Mouse (Mus musculus) adrenal gland, postnatal 4 days (tissue): ENCODE data around the gene Fastkd1. TPM values are rescaled to one million over a fixed set of nuclear protein-coding genes. Genes with fewer than 3 reads are reported as not detected.
"Not testable (repeated sequence)": the region's sequence is repeated elsewhere in the genome, so short reads cannot be mapped to it uniquely, and the experiment has no call there.

Source experiments
- DNase-seq, 2 experiments: peaks; one replicate each; pipeline ENCODE4 v3.0.0; 2021 to 2022; ENCODE audit warnings: low spot score in 2 of 2, mixed read lengths in 2 of 2
- long read RNA-seq, 2 experiments: library from polyadenylated mRNA; stranded (forward); transcript quantifications; one replicate each; pipeline ENCODE4 v2.0.0; 2021
- total RNA-seq, 2 experiments: library from RNA; stranded (reverse); gene quantifications; 2 replicates each; pipeline ENCODE4 v1.2.3; 2021

The Fastkd1 gene
- 10 to 100 TPM; 23.4 to 26.9 TPM for total RNA-seq
- long read RNA-seq, experiment 1, partial matches to known transcripts: 2 of 3 reads
- long read RNA-seq, experiment 1, other reads (novel, unspliced or antisense): 1 of 3 reads
- long read RNA-seq, experiment 2, partial matches to known transcripts: 1 of 3 reads
- long read RNA-seq, experiment 2, other reads (novel, unspliced or antisense): 0 of 3 reads

DNA sequence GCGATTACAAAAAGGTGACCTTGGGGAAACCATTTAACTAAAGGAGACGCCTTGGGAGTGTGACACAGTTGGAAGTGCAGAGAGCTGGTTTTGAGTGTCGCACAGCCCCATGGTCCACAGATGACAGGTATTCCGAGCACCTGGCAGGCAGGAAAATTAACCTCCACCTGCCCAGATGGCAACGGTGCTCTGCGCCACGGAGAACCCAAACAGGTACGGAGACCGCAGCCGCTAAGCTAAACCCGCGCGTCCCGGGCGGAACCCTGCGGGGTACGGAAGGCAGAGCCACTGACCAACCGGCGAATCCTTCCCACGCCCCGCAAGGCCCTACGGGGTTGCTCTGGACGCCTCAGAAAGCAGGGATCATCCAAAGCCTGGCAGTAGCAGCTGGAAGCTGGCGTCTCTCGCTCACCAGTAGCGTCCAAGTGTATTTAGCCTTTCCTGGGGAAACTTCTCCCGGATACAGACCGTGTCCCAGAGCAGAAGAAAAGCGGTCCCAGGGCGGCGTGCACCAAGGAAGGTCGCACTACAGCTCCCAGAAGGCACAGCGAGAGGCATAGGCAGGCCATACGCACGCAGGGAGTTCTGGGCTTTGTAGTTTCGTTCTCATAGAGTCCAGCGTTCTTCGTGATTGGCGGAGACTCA lies at the start of gene Fastkd1:
Gene Fastkd1, minus strand, starts transcription at position 536 of the 645 bp plus-strand sequence.
- DNase-seq: peak; percentile 46 to 66

GRCm38 (mm10) chr2:69760980-69761379 lies 47.7 kb upstream of the Fastkd1 start:
- no peak for DNase-seq

DNA sequence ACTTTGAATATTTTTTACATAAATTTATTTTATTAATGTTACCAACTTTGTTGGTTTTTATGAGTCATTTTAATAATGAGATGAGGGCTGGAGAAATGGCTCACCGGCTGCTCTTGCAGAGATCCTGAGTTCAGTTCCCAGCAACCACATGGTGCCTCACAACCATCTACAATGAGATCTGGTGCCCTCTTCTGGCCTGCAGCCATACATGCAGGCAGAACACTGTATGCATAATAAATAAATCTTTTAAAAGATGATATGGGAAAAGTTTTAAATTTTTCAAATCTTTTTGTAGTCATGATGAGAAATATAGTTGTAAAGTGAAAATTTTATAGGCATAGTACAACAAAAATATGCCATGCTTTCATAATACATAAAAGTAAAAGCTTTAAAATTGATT lies 31.8 kb upstream of the Fastkd1 start:
- DNase-seq: no peak

GRCm38 (mm10) chr2:69723519-69723825 lies 10.2 kb upstream of the Fastkd1 start:
- DNase-seq: no peak

DNA sequence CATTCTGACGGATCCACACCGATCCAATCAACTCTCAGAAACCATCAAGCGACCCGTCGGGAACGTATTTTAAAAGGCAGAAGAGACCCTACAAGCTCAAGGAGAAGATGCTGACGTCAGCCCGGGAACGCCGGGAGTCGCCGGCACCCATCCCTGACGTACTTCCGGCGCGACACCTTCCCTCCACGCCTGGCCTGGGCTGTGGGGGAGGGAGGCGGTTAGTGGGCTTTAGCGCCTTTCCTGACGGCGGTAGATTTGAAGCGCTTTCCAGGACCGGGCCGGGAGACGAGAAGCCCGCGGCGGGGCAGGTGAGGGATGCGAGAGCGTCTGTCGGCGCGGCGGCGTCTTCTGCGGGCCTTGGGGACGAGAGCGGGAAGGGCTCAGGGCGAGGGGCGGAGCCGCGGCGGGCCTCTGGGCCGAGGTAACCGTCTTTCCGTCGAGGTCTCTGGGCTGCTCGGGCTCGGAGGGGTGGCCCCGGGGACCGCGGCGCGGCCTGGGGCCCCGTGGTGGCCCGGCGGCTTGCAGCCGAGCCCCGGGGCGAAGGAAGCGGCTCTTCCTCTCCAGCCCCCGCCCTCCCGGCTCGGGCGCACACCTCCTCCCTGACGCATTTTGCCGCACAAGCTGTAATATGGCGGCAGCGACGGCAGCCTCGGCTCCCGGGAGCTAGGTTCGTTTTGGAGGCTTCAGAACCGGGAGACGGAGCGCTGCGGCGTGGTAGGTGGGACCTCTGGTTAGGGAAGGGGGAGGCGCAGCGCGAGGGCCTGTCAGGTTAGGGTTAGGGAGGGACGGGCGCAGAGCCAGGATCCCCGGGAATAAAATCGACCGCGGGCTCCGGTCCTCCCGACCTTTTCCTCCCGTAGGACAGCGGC lies 9.6 kb upstream of the Fastkd1 start:
- DNase-seq: peak; percentile 81

DNA sequence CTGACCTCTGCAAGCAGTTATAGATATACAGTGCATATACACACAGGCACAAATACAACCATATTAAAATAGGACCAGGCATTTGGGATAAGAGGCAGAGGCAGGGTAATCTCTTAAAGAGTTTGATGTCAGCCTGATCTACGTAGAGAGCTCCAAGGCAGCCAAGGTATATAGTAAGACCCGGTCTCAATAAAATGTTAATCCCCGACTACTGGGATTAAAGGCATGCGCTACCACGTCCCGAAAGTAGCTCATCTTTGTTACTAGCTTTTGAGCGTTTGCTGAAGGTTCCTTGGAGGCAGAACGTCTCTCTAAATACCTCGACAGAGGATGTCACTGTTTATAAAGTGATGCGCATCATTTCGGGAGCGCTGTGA lies 8.9 kb upstream of the Fastkd1 start, which contains the start of gene Ppig:
Gene Ppig, plus strand, starts transcription at position 273 of the 377 bp plus-strand sequence.
- no peak for DNase-seq

DNA sequence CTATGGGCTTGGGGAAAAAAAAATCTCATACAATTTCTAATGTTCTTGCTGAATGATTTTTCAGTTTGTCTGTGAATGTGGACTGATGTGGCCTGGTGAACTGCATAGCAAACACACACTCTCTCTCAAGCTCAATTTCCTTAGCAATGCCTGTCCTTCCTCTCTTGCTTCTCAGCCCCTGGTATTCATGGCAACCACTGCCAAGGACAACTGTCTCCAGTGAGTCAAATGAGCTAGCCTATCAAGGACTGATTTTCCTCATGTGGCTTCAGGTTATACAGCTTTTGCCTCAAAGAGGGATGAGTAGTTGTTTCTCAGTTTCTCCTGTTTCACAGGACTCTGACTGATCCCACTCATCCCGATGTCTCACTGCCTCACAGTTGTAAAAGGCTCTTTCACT lies 5.8 kb upstream of the Fastkd1 start:
- peak in 1 of 2 experiments; percentile 14 for DNase-seq

DNA sequence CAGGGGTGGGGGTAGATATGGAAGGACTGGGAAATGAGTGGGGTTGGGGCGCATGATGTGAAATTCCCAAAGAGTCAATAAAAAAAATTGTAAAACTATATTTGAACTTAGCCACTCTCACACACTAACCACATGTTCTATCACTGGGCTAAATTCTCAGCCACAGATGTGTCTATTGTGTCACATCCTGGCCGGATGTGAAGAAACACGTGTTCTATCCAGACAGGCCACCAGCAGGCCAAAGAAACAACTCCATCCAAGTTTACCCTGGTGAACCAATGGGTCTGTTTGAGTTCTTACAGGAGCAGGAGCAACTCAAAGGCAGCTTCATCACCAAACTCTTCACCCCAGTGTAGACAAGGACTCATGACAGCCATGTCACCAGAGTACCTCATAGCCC lies 3.2 kb upstream of the Fastkd1 start:
- no peak for DNase-seq

DNA sequence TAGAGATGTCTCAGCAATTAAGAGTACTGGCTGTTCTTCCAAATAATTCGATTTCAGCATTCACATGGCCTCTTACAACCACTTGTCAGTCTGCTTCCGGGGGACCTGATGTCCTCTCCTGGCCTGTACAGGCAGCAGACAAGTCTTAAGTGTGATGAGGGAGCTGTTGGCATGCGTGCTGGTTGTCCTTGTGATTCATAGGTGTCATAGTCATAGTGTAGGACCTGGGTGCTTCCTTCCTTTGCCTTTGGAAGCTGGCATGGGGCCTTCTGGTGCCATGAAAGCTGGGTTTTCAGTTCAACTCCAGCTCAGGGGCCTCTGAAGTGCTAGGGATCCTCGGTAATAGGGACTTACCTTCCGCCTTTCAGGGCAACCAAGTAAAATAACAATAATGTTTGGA lies 810 bp upstream of the Fastkd1 start:
- no peak for DNase-seq

GRCm38 (mm10) chr2:69713626-69714014 lies 304 bp upstream of the Fastkd1 start:
- no peak for DNase-seq

DNA sequence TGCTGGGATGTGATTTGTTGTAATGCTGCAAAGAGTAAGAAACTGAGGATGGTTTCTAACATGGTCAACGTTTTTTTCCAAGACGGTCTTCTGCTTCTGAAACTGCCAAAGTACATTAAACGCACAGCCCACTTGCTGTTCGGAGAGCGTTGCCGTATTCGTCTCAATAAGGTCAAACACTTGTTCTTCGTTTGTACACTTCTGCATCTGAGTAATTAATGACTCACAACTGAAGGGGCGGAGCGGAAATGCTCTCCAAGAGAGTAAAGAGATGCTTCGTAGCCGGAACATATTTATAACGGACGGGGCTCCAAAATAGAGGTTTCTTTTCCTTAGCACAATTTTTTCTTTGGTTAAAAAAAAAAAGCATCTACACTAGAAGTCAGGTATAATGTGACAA lies 1.1 kb downstream of the Fastkd1 start:
- no peak for DNase-seq

- DNase-seq: no peak
These were observed 12.9 kb downstream of the Fastkd1 start for GRCm38 (mm10) chr2:69700446-69700845.

DNA sequence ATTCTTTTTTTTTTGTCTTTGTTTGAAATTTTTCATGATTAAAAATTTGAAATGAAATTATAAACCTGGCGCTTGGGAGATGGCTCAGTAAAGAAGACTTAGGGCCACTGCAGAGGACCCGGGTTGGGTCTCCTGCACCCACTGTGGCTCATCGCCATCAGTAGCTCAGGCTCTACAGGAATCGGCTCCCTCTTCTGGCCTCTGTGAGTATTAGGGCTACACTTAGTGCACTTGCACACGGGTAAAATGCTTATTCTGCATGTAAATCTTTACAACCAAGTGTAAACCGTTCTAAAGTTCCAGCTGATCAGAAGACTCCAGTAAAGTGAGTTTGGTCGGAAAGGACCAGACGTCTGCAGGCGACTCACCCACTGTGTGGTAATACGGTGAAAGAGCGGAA lies 19.8 kb downstream of the Fastkd1 start:
- no peak for DNase-seq

DNA sequence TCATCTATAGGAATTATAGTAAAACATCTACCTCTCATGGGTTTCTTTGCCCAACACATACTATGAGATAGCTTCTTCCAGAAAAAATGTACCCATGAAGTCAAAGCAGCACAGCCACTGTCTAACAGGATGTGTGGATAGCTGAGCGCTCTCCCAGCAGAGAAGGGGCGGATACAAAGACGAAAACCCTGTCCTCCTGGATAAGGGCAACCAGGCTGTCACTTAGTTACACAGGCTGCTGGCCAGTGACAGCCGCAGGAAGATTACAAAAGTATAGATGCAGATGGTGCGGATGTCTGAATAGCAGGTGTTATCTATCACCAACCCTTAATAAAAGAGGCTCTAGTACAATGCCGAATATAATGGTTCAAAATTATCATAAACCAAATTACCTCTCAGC lies 22.5 kb downstream of the Fastkd1 start:
- no peak for DNase-seq

- no peak for DNase-seq
These were observed 23.1 kb downstream of the Fastkd1 start for GRCm38 (mm10) chr2:69690214-69690613.

- DNase-seq: no peak
These were observed 28.8 kb downstream of the Fastkd1 start for GRCm38 (mm10) chr2:69684488-69684887.

DNA sequence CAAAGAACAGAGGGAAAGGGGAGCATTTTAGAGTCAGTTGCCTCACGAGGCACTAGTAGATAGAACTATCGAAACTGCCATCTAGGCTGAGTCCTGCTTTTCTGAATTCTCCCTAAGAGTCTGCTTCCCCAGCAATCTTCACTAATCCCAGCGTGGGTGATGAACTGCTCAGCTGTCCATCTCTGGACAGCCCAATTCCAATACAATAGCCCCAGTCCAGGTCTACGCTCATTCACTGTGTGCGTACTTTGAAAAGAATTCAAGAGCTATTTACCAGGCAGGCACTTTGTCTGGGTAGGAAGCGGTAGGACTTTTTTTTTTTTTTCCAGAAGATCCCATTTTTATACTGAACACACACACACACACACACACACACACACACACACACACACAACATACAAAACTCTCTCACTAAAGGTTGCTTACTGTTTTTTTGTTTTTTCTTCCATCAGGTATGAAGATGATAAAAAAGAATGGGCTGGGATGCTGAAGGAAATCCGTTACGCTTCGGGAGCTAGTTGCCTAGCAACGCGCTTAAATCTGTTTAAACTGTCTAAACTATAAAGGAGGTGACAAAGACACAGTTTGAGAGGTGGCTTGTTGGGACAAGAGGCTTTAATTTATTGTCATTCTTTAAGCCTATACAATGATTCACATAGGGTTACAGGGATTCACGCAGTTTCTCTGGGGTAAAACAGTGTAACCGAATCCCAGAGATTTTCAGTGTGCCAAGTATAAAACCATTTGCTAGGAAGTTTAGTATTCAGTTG lies 30.1 kb downstream of the Fastkd1 start:
- DNase-seq: no peak

DNA sequence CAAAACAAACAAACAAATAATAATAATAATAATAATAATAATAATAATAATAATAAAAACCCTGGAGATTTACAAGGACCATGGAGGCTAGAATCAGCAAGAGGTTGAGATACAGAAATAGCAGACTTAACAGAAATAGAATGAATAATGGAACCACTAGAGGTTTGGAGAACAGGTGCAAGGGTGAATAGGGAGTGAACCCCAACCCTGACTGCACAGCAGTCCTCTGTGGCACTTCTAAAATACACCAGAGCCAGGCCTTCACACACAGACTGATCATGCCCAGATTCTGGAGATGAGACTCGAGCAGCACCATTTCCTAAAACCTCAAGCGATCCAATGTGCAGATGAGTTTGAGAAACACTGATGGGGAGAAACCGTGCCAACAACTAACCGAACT lies 31.4 kb downstream of the Fastkd1 start:
- no peak for DNase-seq

DNA sequence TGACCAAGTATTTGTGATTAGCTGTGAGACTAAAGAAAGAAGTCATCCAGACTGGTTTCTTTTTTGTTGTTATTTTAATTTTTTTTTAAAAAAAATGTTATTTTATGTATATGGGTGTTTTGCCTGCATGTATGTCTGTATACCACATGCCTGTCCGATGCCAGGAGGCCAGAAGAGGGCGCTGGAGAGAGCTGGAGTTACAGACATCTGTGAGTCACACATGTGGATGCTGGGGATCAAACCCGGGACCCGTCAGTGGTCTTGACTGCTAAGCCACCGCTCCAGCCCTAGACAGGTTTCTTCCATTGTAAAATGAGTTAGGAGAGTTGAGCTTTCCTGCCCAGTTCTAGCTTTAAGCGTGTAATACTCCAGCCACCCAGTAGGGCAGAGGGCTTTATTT lies 33.3 kb downstream of the Fastkd1 start:
- no peak for DNase-seq

- not testable (repeated sequence) for DNase-seq
These were observed 36.1 kb downstream of the Fastkd1 start for GRCm38 (mm10) chr2:69677215-69677614.

DNA sequence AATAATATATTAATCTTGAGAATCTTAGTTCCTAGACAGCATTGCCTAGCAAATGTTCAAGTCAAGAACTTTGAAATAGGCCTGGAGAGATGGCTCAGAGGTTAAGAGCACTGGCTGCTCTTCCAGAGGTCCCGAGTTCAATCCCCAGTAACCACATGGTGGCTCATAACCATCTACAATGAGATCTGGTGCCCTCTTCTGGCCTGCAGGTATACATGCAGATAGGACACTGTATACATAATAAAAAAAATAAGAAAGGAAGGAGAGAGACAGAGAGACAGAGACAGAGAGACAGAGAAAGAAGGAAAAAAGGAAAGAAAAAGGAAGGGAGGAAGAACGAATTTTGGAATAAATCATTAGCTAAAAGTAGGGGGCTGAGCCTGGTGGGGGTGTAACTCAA lies 36.6 kb downstream of the Fastkd1 start:
- DNase-seq: no peak

DNA sequence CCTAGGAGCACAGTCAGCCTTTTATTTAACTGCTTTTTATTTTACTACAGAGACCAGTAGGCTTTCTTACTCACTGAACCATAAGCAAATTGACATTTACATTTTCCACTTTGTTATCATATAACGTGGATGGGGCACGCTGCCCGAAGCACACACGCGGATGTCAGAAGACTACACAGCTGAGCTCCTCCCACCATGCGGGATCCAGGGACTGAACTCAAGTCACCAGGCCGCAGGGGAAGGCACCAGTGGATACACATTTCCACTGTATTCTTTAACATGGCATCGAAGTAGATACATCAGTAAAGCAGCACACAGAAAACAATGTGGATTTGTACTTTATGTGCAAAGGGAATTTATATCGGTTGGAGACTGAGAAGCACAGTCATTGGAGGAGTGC lies 38.0 kb downstream of the Fastkd1 start:
- DNase-seq: no peak
